In the genomic region with DNA sequence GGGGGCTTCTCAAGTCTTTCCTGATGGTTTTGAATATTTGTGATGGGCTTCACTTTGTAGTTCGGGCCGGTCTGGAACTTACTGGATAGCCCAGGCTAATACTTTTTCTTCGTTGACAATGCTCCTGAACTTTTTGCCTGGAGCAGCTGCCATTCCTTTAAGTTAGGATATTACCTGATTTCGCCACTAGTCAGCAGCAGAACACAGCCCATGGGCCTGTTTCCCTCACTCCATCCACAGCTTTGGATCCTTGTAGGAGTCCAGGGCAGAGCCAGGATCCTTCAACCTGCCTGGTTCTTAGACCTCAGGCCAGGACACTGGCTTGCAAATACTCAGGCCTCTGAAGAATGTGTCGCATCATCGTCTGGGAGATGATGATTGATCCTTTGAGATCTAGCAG, we compare ENCODE assay signal across 9 mouse cellular contexts.
DNase-seq lines count a peak whose midpoint lies in the region; ATAC-seq and TF ChIP-seq lines count a peak whose summit lies in the region.
"Had no signal": no experiment of that assay in that cellular context is flagged by ENCODE, and none has a peak within 500 bp of the region (broad histone marks: within the 10 kb centered on the region; RNA-seq: fewer than 3 reads in every experiment).

No protein-coding gene starts in this region.

- H3K27me3 ChIP-seq in liver, adult 2 months (ENCODE audit: control insufficient read depth, insufficient read depth, low read length), result no peaks in the 10 kb centered on the region
- no peaks in the 10 kb centered on the region for H3K27me3 ChIP-seq in neural tube, embryonic 15.5 days (replicated peaks)
- H3K27me3 ChIP-seq: embryonic facial prominence, embryonic 15.5 days had no signal

- peak; percentile 23 to 24 for DNase-seq in cerebellum, adult 18-20 months
- no peak for DNase-seq in cerebellum, adult 11 months
- no peak for DNase-seq in liver, adult 2 months (ENCODE audit: extremely low read depth, low read depth, low spot score)
- no peak for DNase-seq in liver
- DNase-seq in kidney, postnatal 4 days, result peak; percentile 44 to 58
- no peak for DNase-seq in spleen, postnatal 36 days (ENCODE audit: low spot score in 2 of 2)

- no peak overlapping the region for H3K27ac ChIP-seq in liver, adult 2 months (replicated peaks; ENCODE audit: insufficient read depth, low read depth, low read length)
- H3K27ac ChIP-seq in neural tube, embryonic 15.5 days (replicated peaks), result no peak overlapping the region
- H3K27ac ChIP-seq: embryonic facial prominence, embryonic 15.5 days had no signal

- WGBS in liver, adult 2 months, result 59% methylated on average over 6 of the region's 6 CpGs
- WGBS in neural tube, embryonic 15.5 days, result 39% methylated on average over 6 of the region's 6 CpGs

- H3K9me3 ChIP-seq in neural tube, embryonic 15.5 days (replicated peaks), result no peaks in the 10 kb centered on the region
- H3K9me3 ChIP-seq: embryonic facial prominence, embryonic 15.5 days had no signal

- no peak overlapping the region for H3K9ac ChIP-seq in liver, adult 2 months (ENCODE audit: low read depth, low read length)
- H3K9ac ChIP-seq in neural tube, embryonic 15.5 days (replicated peaks), result no peak overlapping the region
- H3K9ac ChIP-seq: embryonic facial prominence, embryonic 15.5 days had no signal

- no peaks in the 10 kb centered on the region for H3K36me3 ChIP-seq in liver, adult 2 months (ENCODE audit: control insufficient read depth, insufficient read depth, low read length)
- no peaks in the 10 kb centered on the region for H3K36me3 ChIP-seq in neural tube, embryonic 15.5 days
- H3K36me3 ChIP-seq: embryonic facial prominence, embryonic 15.5 days had no signal

- no peaks in the 10 kb centered on the region for H3K4me1 ChIP-seq in liver, adult 2 months (ENCODE audit: control insufficient read depth, insufficient read depth, low read length)
- no peaks in the 10 kb centered on the region for H3K4me1 ChIP-seq in neural tube, embryonic 15.5 days
- H3K4me1 ChIP-seq: embryonic facial prominence, embryonic 15.5 days had no signal

- H3K4me2 ChIP-seq in neural tube, embryonic 15.5 days, result no peak overlapping the region
- H3K4me2 ChIP-seq: embryonic facial prominence, embryonic 15.5 days had no signal

- 0 out of 2 replicates have a peak, but pooled peaks have one; percentile 15 for TF ChIP-seq CTCF in liver, adult 2 months (IDR thresholded peaks at IDR 0.05; ENCODE audit: low read depth, low read length)

- no peak overlapping the region for H3K4me3 ChIP-seq in liver, adult 2 months (ENCODE audit: insufficient read depth, low read depth, low read length)
- no peak overlapping the region for H3K4me3 ChIP-seq in neural tube, embryonic 15.5 days (replicated peaks)
- H3K4me3 ChIP-seq: embryonic facial prominence, embryonic 15.5 days had no signal

- no peaks in the 10 kb centered on the region for H3K79me2 ChIP-seq in liver, adult 2 months (ENCODE audit: control insufficient read depth, insufficient read depth, low read length)

- TF ChIP-seq POLR2A in liver, adult 2 months (IDR thresholded peaks at IDR 0.05; ENCODE audit: extremely low read depth, insufficient read depth, low read length), result no peak

- peak; percentile 75; the same call in 1 of the 2 replicates for ATAC-seq in neural tube, embryonic 15.5 days (ENCODE audit: low FRiP score)
- ATAC-seq in megakaryocyte progenitor cell, adult 5-6 weeks (replicated peaks; ENCODE audit: poor library complexity), result no peak

Comparison
In these comparisons a context has a peak if more than half of its experiments do, and no peak if none do; other contexts are left out.
1. DNase-seq: peak in cerebellum, adult 18-20 months (2 of 2) and kidney, postnatal 4 days (2 of 2); none in cerebellum, adult 11 months (single experiment), liver, adult 2 months (single experiment), liver (single experiment) and spleen, postnatal 36 days (0 of 2).